Mouse (Mus musculus): Measurements from ENCODE around the gene Xdh. TPM values are rescaled to one million over a fixed set of nuclear protein-coding genes. Genes with fewer than 3 reads are reported as not detected.

Xdh gene
- polyA plus RNA-seq, 1 experiment, result 67.5 TPM

GRCm38 (mm10) chr17:73942268-73942962, 7.6 kb downstream of the Xdh start:
- no peak for DNase-seq (ENCODE audit: low read depth)

GRCm38 (mm10) chr17:73941816-73942215, 8.2 kb downstream of the Xdh start:
- DNase-seq (ENCODE audit: low read depth), result no peak

DNA sequence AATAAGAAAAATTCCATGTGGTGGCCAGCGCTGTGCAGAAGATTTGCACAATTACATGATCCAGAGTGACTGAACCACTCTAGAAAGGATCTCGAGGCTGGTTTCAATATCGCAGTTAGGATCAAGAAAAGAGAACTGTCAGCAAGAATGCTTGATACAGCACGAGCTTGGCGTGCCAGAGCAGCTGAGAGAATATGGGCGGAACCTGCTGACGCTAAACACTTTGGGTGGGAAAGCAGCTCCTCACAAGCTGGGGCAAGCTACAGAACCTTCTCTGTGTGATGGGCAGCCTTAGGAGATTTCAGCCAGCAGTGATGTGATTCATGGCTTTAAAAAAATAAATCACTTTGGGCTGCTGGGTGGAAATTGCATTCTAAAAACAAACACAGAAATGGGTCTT, 12.9 kb downstream of the Xdh start:
- DNase-seq (ENCODE audit: low read depth), result no peak

DNA sequence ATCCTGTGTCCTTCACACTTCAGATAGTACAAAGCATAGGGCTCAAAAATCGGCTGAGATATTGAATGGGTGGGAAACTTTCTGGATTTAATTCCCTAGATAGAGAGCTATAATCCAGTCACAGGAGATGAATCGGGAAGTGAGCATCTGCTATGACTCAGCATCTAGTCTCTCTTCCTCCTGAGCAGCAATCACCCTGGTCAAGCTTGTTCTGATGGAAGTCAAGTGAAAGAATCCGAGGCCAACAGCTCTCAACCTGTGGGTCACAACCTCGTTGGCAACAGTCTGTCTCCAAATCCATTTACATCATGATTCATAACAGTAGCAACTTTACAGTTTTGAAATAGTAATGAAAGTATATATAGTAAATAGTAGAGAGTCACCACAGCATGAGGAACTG, 14.8 kb downstream of the Xdh start:
- DNase-seq (ENCODE audit: low read depth), result no peak

DNA sequence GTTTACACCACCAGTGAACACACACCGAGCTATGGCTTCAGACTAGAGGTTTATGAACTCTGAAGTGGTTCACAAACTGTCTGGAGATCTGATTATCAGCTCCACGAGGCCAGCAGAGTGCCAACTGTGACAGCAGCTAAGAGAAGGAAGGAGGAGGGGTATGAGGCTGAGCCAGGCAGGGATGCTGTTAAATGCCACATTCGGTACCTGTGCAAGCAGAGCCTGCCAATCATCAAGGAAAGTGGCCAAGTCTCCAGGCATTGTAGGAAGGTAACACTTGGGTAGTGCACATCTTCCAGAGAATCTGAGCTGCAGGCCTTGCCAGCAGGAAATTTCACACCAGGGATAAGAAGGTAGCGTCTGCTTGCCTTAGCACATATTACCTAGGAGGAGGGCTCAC, 15.7 kb downstream of the Xdh start:
- DNase-seq (ENCODE audit: low read depth), result peak; percentile 76

DNA sequence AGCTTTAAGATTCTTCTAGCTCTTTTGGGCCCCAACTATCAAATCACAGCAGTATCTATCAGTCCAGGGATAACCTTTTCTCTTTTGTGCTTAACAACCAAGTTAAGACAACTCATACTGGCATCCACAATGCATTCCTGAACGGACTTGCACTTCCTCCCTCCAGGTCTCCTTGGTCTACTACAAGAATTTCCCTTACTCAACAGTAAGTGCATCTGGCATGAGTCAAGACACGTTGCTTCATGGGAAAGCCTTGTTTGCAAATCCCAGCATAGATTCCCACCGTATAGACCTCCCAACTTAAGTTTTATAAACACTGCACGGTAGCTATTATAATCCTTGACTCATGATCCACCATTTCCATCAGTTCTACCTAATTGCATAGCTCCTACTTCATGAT, 16.4 kb downstream of the Xdh start:
- DNase-seq (ENCODE audit: low read depth), result no peak

GRCm38 (mm10) chr17:73932497-73933059, 17.4 kb downstream of the Xdh start:
- DNase-seq (ENCODE audit: low read depth), result no peak

DNA sequence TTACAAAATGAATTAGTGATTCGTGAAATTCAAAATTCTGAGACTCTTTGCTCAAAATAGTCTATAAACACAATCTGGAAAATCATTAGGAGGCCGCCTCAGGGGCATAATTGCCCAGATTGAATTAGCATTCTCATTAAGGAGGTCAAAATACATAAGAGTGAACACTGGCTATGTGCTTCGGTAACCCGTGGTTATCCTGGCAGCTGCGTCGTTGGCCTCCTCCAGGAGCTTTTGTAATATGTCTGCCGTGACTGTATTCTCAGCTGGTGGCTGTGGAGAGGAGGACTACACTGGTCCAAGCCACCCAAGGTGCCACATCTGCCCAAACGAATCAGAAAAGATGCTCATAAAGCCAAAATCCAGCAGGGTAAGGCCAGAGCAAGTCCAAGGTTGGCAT, 30.5 kb downstream of the Xdh start:
- DNase-seq (ENCODE audit: low read depth), result no peak

GRCm38 (mm10) chr17:73918944-73919381, 31.0 kb downstream of the Xdh start:
- DNase-seq (ENCODE audit: low read depth), result no peak

DNA sequence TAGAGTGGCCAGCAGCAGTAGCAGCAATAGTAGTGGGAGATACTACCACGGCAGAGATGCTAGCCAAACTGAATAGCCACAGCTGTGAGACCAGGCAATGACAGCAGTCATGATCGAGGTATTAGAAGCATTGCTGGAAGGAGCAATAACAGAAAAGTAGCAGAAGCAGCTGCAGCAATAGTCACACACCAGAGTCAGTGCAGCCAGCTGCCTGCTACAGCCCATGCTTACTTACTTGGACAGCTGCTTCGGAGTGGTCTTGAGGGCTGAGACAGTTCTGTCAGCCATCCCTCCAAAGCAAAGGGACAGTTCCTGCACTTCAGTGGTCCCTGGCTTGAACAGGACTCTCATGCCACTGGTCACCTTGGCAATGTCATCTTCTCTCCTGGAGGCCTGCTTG, 31.9 kb downstream of the Xdh start:
- DNase-seq (ENCODE audit: low read depth), result no peak

DNA sequence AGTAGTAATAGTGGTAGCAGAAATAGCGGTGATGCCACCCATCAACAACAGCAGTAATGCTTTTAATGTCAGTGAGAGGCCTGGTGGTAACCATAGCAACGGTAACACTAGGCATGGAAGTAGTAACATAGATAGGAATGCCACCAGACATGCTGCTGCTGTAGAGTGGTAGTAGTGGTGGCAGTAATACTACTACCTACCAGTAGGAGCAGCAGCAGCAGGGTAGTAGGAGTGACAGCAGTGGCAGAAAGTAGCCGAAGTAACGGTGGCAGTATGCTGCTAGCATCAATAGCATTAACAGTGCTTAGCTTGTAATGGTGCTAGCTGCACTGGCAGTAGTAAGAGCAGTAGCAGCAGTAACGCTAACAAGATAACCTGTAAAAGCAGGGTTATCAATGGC, 32.3 kb downstream of the Xdh start:
- DNase-seq (ENCODE audit: low read depth), result no peak

DNA sequence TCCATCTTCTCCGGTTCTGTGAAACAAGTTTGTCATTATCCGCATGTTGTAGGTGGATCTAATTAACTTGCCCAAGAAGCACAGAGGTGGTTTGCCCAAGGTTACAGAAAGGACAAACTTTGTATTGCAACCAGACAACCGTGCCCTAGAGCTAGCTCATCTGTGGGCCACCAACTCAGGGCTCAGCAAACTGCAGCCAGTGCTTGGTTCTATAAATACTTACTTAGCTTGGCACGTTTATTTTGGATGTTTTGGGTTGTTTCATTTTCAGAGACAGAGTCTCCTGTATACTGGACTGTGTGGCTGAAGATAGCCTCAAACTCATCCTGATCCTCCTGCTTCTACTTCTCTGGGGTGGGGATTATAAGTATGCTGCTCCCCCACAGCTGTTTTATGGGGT, 35.3 kb downstream of the Xdh start:
- DNase-seq (ENCODE audit: low read depth), result no peak

DNA sequence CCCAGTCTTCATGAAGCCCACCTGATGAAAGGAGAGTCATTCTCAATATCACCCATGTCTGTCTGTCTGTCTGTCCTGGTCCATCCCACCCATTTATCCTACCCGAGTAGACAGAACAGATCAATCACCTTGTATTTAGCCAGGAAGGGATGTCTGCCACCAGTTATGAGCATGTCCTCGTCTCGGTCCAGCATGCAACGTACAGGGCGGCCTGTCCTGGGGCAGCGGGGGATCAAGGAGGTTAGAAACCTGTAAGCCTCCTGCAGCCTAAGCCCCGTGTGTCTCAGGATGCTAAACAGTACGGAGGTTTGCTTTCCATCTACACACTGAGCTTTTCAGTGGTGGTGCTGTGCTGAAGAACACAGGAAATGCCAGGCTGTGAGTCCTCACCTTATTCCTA, 43.9 kb downstream of the Xdh start:
- DNase-seq (ENCODE audit: low read depth), result no peak

DNA sequence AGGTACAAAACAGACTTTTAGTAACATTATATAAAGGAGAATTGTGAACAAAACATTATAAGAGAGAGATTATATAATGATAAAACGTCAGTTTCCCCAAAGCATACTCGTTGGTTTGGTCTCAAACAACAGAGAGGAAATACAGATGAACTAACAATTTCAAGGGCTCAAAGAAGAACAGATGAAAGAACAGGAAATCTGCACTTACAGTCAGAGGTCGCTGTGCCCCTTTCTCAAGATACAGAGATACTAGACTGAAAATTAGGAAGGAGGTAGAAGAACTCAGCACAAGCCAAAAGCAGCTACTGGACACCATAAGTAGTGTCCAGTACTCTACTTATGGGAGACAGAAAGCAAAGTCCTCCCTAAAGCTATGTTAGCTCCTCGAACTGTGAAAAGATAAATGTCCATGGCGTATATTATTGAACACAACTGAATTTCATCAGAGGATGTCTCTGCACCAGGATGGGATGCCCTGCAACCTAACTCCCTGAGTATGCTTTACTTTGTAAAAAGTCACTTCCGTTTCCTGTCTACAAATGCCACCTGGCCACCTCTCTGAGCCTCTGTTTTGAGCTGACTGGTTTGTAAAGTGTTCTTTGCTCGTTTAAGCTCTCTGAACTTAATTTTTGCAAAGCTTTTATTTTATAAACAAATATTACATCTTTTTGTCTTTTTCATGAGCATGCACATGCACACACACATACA, 44.8 kb downstream of the Xdh start:
- no peak for DNase-seq (ENCODE audit: low read depth)

GRCm38 (mm10) chr17:73903121-73903520, 46.9 kb downstream of the Xdh start:
- DNase-seq (ENCODE audit: low read depth), result no peak

DNA sequence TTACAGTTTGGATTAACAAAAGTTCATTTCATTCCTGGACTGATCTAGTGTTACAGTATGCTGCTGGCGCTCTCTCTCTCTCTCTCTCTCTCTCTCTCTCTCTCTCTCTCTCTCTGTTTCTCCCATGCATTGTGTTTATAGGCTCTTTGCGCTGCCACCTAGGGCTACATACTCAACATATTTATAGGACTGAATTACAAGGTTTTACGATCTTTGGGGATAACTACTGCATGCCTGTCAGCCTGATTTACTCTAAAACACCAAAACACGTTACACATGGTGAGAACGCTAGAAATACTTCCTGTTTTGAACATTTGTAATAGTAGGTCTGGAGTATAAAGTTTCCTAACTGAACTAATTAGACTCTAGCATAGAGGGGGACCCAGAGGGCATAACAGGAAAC, 47.8 kb downstream of the Xdh start:
- DNase-seq (ENCODE audit: low read depth), result no peak

DNA sequence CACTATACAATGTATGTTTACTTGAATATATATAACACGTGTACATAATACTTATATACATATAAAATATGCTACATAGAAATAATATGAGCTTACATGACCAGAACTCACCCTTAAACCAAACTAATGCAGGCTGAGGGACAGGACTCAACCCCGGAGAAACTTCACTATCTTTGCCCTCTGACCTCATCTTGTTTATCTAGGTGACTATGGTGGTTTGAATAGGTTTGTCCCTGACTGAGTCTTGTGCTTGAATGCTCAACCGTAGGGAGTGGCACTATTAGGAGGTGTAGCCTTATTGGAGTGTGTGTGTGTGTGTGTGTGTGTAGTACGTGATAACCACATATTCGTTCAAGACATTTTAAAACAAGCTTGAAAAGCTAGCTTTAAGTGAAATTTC, 55.6 kb downstream of the Xdh start:
- no peak for DNase-seq (ENCODE audit: low read depth)

DNA sequence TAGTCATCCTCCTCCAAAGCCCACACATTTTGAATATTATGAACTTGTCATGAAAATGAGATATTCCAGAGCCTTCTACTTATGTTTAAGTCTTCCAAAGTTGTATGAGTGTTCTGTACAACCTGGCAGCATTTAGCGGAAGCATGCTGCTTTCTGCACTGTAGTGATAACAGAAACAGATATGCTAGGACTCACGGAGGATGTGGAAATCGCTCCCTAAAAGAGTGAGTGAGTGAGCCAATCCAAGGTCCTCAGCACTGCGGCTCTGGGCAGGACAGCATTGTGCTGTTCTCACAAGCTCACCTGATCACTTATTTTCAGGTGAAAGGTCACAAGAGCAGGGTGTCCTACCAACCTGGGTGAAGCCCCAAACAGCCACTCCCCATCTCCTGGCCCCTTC, 56.2 kb downstream of the Xdh start:
- no peak for DNase-seq (ENCODE audit: low read depth)

GRCm38 (mm10) chr17:73893207-73893606, 56.8 kb downstream of the Xdh start:
- peak; percentile 84 for DNase-seq (ENCODE audit: low read depth)

DNA sequence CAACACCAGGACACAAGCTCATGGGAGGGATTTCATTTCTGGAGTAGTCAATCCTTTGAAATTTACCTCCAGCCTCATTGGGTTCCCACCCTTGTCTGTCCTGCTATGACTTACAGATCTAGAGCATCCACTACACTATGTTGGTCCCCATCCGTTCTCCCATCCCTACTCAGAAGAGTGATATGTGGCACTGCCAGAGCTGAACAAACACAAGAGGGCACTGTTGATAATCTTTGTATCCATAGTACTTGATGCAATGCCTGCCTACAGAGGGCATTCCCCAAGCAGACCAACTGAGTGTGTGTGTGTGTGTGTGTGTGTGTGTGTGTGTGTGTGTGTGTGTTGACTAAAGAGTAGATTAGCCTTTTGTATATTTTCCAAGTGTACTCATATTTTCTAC, 58.4 kb downstream of the Xdh start:
- DNase-seq (ENCODE audit: low read depth), result no peak

GRCm38 (mm10) chr17:73886071-73886785, 63.8 kb downstream of the Xdh start:
- DNase-seq (ENCODE audit: low read depth), result no peak

DNA sequence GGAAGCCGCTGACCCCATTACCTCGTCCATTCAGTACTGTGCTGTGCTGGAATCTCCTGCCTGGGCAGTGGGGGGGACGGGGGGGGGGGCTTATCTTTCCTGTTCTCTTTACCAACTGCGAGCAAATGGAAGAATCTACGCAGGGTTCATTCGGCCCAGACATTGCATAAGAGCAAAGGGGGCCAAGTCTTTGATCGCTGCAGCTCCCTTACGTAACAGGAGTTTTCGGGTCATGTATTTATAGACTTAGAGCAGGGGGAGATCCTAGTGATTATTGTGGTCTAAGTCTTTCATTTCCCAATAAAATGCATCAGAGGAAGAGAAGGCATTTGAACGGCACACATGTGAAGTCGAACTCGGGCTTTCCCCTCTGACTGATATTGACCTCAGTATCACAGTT, 66.7 kb downstream of the Xdh start:
- DNase-seq (ENCODE audit: low read depth), result no peak

GRCm38 (mm10) chr17:73882194-73882593, 67.8 kb downstream of the Xdh start:
- peak; percentile 24 for DNase-seq (ENCODE audit: low read depth)

Measured in gonadal fat pad, adult 2 months (tissue).